Mouse (Mus musculus): ENCODE measurements at regions not wholly inside any gene's neighbourhood (a gene's known extent, or its start where the extent isn't known, plus 50 kb on each side); places are given as distances from the start of the nearest gene placed in this dataset.

GRCm38 (mm10) chr16:29822843-29823401 is 241.3 kb upstream of the Hes1 start:
- no peak for DNase-seq (ENCODE audit: low read depth, low spot score)
- 59% methylated on average over 8 of the region's 8 CpGs for WGBS

GRCm38 (mm10) chr16:29826927-29827326 is 237.3 kb upstream of the Hes1 start:
- 94% methylated on average over 5 of the region's 5 CpGs for WGBS
- DNase-seq (ENCODE audit: low read depth, low spot score): no peak

- 100% methylated on average over 1 of the region's 1 CpGs for WGBS
- DNase-seq (ENCODE audit: low read depth, low spot score): no peak
Observed at GRCm38 (mm10) chr16:29827776-29828175, 236.4 kb upstream of the Hes1 start.

- WGBS: 85% methylated on average over 9 of the region's 9 CpGs
Observed at GRCm38 (mm10) chr16:29829457-29829856, 234.7 kb upstream of the Hes1 start.

GRCm38 (mm10) chr16:29830101-29830500 is 234.1 kb upstream of the Hes1 start:
- no peak for DNase-seq (ENCODE audit: low read depth, low spot score)

More at GRCm38 (mm10) chr16:29829457-29829856, 234.7 kb upstream of the Hes1 start:
- DNase-seq (ENCODE audit: low read depth, low spot score): no peak

GRCm38 (mm10) chr16:29833298-29833697 is 230.9 kb upstream of the Hes1 start:
- 88% methylated on average over 11 of the region's 11 CpGs for WGBS
- no peak for DNase-seq (ENCODE audit: low read depth, low spot score)

GRCm38 (mm10) chr16:29833875-29834274 is 230.3 kb upstream of the Hes1 start:
- DNase-seq (ENCODE audit: low read depth, low spot score): no peak
- 87% methylated on average over 6 of the region's 6 CpGs for WGBS

- WGBS: 85% methylated on average over 6 of the region's 6 CpGs
- DNase-seq (ENCODE audit: low read depth, low spot score): no peak
Observed at GRCm38 (mm10) chr16:29834669-29835068, 229.5 kb upstream of the Hes1 start.

GRCm38 (mm10) chr16:29837025-29837629 is 227.1 kb upstream of the Hes1 start:
- no peak for DNase-seq (ENCODE audit: low read depth, low spot score)
- 74% methylated on average over 14 of the region's 14 CpGs for WGBS

- 95% methylated on average over 5 of the region's 5 CpGs for WGBS
- no peak for DNase-seq (ENCODE audit: low read depth, low spot score)
Observed at GRCm38 (mm10) chr16:29837874-29838273, 226.3 kb upstream of the Hes1 start.

GRCm38 (mm10) chr16:29838981-29839661 is 225.1 kb upstream of the Hes1 start:
- DNase-seq (ENCODE audit: low read depth, low spot score): no peak
- 6% methylated on average over 28 of the region's 28 CpGs for WGBS

GRCm38 (mm10) chr16:29839662-29840001 is 224.6 kb upstream of the Hes1 start:
- WGBS: 22% methylated on average over 6 of the region's 6 CpGs
- DNase-seq (ENCODE audit: low read depth, low spot score): no peak

- WGBS: 95% methylated on average over 2 of the region's 2 CpGs
- DNase-seq (ENCODE audit: low read depth, low spot score): no peak
Observed at GRCm38 (mm10) chr16:29840412-29840811, 223.8 kb upstream of the Hes1 start.

- DNase-seq (ENCODE audit: low read depth, low spot score): no peak
- WGBS: 79% methylated on average over 4 of the region's 4 CpGs
Observed at GRCm38 (mm10) chr16:29841132-29841531, 223.1 kb upstream of the Hes1 start.

GRCm38 (mm10) chr16:29842071-29842470 is 222.1 kb upstream of the Hes1 start:
- WGBS: 97% methylated on average over 4 of the region's 4 CpGs
- DNase-seq (ENCODE audit: low read depth, low spot score): no peak

- WGBS: 77% methylated on average over 7 of the region's 7 CpGs
- DNase-seq (ENCODE audit: low read depth, low spot score): no peak
Observed at GRCm38 (mm10) chr16:29843490-29843889, 220.7 kb upstream of the Hes1 start.

GRCm38 (mm10) chr16:29844706-29845596 is 219.2 kb upstream of the Hes1 start:
- DNase-seq (ENCODE audit: low read depth, low spot score): no peak
- 82% methylated on average over 12 of the region's 12 CpGs for WGBS

- DNase-seq (ENCODE audit: low read depth, low spot score): no peak
- 60% methylated on average over 8 of the region's 8 CpGs for WGBS
Observed at GRCm38 (mm10) chr16:29845597-29845986, 218.6 kb upstream of the Hes1 start.

GRCm38 (mm10) chr16:29847059-29847458 is 217.1 kb upstream of the Hes1 start:
- no peak for DNase-seq (ENCODE audit: low read depth, low spot score)
- 56% methylated on average over 1 of the region's 1 CpGs for WGBS

- WGBS: 79% methylated on average over 4 of the region's 4 CpGs
- DNase-seq (ENCODE audit: low read depth, low spot score): no peak
Observed at GRCm38 (mm10) chr16:29847734-29848133, 216.4 kb upstream of the Hes1 start.
